Mouse (Mus musculus) retina, postnatal 1 day (tissue): ENCODE data around the gene Spi1.
A peak's percentile ranks its signal among the peaks of the same experiment; 100 is the strongest.

Experiments used
- DNase-seq: peaks from one replicate; pipeline ENCODE4 v3.0.0-alpha.2; 2012

Spi1 gene

DNA sequence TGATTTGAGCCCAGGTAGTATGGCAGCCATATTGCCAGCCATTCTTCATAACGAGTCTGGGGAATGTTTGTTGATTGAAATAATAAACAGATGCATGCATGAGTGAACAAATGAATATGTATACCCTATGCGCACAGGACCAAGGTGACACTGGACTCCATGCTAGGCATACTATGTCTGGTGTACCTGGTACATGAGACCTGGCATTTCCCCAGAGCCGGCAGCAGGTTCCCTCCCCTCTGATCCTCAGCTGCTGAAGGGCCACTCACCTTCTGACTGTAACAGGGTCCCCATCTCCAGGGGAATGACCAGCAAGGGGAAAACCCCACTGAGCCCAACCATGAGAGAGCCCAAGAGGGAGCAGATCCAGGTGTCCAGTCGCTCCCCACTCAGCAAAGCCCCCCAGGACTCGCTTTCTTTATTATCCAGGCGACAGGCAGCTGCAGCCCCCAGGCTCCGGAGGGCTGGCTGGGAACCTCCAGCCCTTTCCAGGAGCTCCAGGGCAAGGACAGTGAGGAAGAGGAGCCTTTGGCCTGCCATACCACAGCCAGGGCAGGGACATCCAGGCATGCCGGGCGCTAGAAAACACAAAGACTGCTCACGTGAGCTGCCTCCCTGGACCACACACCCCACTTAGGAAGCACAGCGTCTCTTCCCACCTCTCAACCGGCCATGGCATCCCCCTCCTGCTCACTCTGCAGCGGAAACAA, 13.9 kb upstream of the Spi1 start:
- DNase-seq: no peak

DNA sequence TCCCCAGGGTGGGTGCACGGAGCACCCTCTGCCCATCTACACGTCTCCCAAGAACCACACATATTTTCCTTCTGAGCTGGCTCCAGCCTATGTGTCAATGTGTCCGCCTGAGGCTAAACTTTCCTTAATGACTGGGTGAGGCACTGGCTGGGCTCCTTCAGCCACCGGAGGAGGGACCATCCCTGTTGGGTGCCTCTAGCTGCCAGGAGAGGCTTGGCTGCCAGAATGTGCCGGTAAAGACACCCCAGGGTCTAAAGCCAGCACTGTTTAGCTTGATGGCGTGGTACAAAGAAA, 13.4 kb upstream of the Spi1 start:
- no peak for DNase-seq

DNA sequence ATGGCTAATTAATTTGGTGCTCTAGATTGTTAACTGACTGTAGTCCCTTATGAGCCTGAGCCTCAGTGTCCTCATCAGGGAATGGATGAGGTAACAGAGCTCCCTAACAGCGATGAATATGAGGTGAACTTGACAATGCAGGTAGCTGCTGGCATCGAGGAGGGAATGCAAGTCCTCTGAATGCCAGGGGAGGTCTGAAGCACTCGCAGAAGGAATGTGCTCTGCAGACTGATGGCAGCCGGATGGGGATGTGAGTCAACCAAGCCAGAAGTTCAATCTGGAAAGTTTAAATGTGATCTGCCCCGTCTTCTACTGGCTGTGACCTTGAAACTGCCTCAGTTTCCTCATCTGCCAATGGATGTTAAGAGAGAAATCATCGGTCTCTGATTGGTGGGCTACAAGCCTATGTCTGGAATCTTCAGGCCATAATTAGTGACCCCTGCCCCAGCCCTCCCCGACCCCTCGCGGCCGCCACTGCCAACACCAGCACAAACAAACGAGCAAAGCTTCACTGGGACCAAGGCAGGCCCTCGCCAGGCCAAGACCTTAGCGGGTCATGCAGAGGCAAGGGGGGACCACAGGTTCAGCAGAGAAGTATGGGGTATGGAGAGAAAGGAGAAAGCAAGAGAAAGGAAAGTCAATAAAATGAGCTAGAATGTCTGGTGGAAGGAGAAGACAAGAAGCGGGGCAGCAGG, 12.7 kb upstream of the Spi1 start:
- DNase-seq: no peak

DNA sequence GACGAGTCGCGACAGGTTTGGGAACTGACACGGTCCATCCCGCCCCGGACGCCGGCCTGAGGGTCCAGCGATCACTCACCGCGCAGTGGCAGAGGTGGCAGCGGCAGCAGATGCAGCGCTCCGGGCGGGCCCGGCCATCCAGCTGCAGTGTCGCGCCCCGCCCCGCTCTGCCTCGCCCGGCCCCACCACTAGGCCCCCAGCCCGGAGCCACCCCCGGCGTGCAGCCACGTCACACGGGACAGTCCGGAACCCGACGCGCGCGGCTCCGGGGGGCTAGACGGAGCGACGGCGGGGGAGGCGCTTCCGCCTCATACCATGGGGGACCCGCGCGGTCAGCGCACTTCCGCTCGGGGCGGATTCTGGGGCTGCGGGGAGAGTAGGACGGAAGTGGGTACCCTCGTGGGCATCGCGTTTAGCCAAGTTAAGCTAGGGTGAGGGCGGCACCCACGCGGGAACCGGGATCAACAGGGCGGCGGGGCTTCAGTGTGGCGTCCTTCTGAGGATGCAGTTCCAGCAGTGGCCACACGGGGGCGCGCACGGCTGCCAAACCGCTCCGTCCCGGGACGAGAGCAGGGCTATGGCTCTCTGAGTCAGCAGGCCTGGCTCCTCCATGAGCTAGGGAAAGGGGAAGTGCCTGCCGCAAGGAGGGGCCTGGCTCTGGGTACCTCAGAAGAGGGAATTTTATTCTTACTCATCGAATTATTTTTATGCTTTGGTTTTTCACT, 12.0 kb upstream of the Spi1 start, which contains the start of gene Slc39a13:
Slc39a13 (minus strand) TSS at position 342 of the 725 bp plus-strand sequence.
- peak; percentile 97 for DNase-seq

GRCm38 (mm10) chr2:91071059-91071458, 11.1 kb upstream of the Spi1 start:
- DNase-seq: no peak

- DNase-seq: no peak
Measured at GRCm38 (mm10) chr2:91072092-91072491, 10.1 kb upstream of the Spi1 start.

GRCm38 (mm10) chr2:91077957-91078313, 4.3 kb upstream of the Spi1 start:
- DNase-seq: no peak

- DNase-seq: peak; percentile 72
Measured at GRCm38 (mm10) chr2:91078314-91079025, 3.7 kb upstream of the Spi1 start.

- DNase-seq: no peak
Measured at GRCm38 (mm10) chr2:91079026-91079384, 3.2 kb upstream of the Spi1 start.

DNA sequence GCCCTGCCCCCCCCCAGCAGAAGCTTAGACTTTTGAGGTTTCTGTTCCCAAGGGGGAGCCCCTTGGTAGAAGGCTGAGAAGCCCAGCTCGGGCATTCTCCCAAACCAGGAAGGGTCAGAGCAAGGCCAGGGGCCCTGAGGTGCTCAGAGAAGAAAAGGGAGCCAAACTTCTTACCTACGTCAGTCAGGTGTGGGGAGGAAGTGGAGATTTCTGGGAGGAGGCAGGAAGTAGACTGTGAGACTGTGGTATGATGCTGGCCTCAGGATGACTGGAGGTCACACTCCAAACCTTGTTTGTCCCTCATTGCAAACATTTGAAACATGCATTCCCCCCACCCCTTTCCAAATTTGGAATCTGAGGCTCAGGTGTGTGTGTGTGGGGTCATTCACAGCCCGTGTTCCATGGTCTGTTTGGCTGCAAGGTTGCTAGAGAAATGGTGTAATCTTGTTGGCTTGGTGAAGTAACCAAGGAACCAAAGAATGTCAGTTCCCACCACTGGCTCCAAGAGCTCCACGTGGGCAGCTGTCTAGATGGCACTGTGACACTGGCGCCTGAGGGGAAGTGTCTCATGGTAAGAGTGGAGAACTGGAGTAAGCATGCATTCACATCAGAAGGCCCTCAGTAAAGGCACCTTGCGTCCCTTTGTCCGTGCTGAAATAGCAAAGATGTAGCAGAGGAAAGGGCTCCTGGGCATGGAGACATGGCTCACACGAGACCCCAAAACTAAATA, 1.2 kb upstream of the Spi1 start:
- DNase-seq: no peak

DNA sequence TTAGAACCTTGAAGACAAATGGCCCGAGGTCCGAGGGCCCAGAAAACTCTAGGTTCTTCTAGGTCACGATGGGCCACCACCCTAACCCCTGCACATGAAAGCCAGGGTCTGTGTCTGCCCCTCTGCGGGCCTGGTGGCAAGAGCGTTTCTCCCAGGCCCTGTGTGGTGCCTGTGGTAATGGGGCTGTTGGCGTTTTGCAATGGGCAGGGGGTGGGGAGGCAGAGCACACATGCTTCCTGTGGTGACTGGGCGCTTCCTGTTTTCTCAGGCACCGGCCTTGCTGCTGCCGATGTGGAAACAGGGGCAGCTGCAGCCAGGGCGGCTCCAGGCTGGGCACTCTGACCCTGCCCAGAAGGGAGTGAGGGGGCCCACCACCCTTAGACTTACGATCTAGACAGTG, 654 bp downstream of the Spi1 start:
- no peak for DNase-seq

- no peak for DNase-seq
Measured at GRCm38 (mm10) chr2:91083366-91083940, 1.3 kb downstream of the Spi1 start.

- no peak for DNase-seq
Measured at GRCm38 (mm10) chr2:91084179-91084820, 2.1 kb downstream of the Spi1 start.

DNA sequence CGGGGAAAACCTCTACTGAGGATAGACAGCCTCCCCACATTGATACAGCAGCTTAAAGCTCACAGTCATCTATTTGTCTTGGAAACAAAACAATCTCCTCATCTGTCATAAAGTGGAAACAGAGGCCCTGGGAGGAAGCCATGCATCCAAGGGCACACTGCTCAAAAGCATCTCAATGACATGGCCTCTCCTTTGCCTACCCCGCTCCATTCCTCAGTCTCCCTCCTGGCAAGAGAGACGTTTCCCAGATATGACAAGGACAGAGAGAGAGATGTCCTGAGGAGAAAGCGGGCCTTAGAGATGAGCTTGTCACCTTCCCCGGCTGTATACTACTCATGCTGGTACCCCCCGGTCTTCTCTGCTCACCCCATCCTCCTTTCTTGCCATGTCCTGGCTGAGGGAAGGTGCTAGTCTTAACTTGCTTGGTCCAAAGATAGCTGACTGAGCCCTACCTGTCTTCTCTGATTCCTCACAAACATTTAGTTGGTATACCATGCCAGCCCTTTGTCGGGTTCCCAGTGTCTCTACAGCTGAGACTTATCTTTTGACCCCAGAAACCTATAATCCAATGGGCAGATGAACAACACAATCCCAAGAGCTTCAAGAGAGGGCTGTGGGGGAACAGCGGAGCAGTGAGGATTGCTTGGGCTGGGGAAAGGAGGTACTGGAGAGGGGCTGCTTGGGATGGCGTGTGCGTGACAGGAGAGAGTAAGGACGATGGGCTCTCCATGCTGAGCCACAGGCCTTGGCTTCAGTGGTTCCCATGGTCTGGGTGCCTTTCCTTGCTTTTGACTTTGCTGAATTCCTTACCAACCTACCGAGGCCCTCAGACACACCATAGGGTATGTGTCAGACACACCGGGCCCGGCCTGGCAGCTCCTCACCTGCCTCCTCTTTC, 3.6 kb downstream of the Spi1 start:
- DNase-seq: no peak

DNA sequence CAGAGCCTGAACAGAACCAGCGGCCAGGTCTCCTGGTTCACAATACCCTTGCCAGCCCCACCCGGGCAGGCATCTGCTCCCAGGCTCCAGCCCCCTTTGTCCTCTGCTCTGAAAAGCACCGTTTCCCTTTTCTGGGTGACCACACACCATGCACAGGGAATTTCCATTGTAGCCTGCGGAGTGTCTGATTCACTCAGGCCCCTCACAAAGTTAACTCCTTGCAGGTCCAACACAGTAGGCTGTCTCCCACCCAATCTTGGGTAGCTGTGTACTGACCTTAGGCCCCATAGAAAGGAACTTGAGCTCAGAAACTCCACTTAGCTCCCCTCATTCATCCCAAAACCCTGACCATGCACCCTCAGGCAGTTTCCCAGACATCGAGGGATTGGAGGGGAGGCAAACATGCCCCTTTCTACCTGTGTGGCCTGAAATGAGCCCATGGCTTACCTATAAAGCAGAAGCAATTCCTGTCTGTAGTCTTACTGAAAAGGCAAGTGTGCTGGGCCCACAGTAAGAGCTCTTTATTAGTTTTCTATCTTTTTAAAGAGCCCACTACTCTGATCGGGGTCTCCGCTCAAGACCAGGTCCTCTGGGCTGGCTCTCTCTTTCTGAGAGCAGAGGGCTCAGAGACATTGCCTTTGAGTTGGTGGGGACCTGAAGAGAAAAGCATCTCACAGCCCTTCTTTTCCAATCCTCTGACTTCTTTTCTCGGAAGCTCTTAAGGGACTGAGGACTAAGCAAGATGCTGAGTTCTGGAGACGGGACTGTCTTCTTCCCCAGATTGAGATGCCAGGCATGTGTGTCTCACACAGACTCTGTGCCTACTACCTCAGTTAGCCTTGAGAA, 4.4 kb downstream of the Spi1 start:
- DNase-seq: no peak

DNA sequence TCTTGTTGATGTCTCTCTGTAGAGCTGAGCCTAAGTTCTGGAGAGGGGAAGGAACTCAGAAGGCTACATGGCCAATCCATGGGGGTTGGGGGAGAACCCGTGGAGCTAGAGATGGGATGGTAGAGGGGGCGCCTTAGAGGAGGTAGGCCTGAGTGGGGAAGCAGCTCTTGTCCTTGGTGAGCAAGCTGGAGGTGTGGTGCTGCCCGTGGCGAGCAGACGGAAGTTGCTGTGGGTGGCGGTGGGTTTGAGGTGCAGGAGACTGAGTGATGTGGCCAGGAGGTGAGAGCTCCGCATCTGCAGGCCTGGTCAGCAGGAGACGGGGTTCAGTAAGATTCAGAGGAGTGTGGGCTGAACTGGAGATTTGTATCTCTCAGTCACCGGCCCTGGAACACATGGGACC, 5.3 kb downstream of the Spi1 start:
- no peak for DNase-seq

- no peak for DNase-seq
Measured at GRCm38 (mm10) chr2:91088987-91089386, 6.8 kb downstream of the Spi1 start.

DNA sequence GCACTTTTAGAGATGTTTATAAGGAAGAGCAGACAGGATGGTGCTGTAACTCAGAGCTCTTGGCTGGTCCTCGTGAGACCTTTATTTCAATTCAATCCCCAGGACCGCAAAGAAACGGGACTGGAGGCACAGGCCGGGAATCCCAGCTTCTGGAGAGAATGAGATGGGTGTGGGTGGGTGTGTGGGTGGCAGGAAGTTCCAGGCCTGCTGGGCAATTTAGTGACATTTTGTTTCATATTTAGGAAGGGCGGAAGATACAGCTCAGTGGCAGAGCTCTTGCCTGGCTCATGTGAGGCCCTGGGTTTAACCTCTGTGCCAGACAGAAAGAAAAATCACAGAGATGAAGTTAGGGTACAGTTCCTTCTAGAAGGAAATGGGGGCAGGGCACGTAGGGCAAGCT, 8.0 kb downstream of the Spi1 start:
- DNase-seq: no peak

- no peak for DNase-seq
Measured at GRCm38 (mm10) chr2:91090827-91091226, 8.6 kb downstream of the Spi1 start.

DNA sequence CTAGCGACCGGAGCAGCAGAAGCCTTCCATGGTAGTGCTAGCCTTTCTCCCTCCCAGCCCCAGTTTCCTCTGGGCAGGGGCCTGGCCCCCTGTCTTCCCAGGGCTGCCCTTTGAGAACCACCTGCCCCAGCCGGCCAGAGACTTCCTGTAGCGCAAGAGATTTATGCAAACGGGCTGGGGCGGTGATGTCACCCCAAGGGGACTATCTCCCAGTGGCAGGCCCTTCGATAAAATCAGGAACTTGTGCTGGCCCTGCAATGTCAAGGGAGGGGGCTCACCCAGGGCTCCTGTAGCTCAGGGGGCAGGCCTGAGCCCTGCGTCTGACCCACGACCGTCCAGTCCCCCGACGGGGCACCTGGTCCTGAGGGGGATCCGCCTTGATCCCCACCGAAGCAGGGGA, 14.3 kb downstream of the Spi1 start:
- DNase-seq: no peak
